Mouse (Mus musculus): ENCODE measurements around the gene Scp2. TPM values are rescaled to one million over a fixed set of nuclear protein-coding genes. Genes with fewer than 3 reads are reported as not detected.

Scp2 gene
- polyA plus RNA-seq, 2 experiments, result 112 to 199 TPM

GRCm38 (mm10) chr4:107995011-107995410 lies 149.8 kb downstream of the Scp2 start:
- no peak overlapping the region for H3K4me3 ChIP-seq (replicated peaks; ENCODE audit: low read length)
- no peak overlapping the region for H3K27ac ChIP-seq (replicated peaks; ENCODE audit: low read depth, low read length)
- H3K27me3 ChIP-seq (ENCODE audit: control insufficient read depth, insufficient read depth, low read length), result no peaks in the 10 kb centered on the region
- 0 out of 2 replicates have a peak, but pooled peaks cover 5% of the 10 kb centered on the region for H3K4me1 ChIP-seq (ENCODE audit: control insufficient read depth, insufficient read depth, low read length)
- no peaks in the 10 kb centered on the region for H3K9me3 ChIP-seq (ENCODE audit: control insufficient read depth, low read length)
- no peaks in the 10 kb centered on the region for H3K36me3 ChIP-seq (ENCODE audit: control insufficient read depth, insufficient read depth, low read length)
- no peak overlapping the region for H3K9ac ChIP-seq (ENCODE audit: low read depth, low read length, severe bottlenecking)
- DNase-seq (ENCODE audit: low spot score), result no peak
- H3K4me2 ChIP-seq (replicated peaks; ENCODE audit: low read depth, low read length, severe bottlenecking), result no peak overlapping the region
- ATAC-seq (ENCODE audit: low FRiP score, low read depth), result no peak
- TF ChIP-seq POLR2A (IDR thresholded peaks at IDR 0.05; ENCODE audit: borderline replicate concordance, extremely low read depth, insufficient read depth, insufficient read length), result no peak
- 90% methylated on average over 6 of the region's 6 CpGs for WGBS

Small RNA genes lying within 50 kb of the gene (microRNA-seq; reads per million reads assigned to microRNA genes)
- not detected for gene Mir6397

Other genes starting within 250 kb of the Scp2 start
- 25.4 and 29.2 TPM in 2 replicates for gene Cpt2, start 221.4 kb downstream of the Scp2 start, polyA plus RNA-seq (2012; rRNA removed)
- 27.5 and 32.7 TPM in 2 replicates for gene Cpt2, start 221.4 kb downstream of the Scp2 start, polyA plus RNA-seq (2014; fragmentation: Nextera tagmentation; extraction: Ambion mirVana)
- gene Slc1a7, start 176.7 kb downstream of the Scp2 start, polyA plus RNA-seq (2012; rRNA removed), result 0.16 and 0.29 TPM in 2 replicates
- gene Slc1a7, start 176.7 kb downstream of the Scp2 start, polyA plus RNA-seq (2014; fragmentation: Nextera tagmentation; extraction: Ambion mirVana), result 0.07 TPM in 1 of 2 replicates, not detected in the other
- gene Podn, start 48.6 kb downstream of the Scp2 start, polyA plus RNA-seq (2012; rRNA removed), result 23.0 and 27.9 TPM in 2 replicates
- 3.5 and 4.4 TPM in 2 replicates for gene Podn, start 48.6 kb downstream of the Scp2 start, polyA plus RNA-seq (2014; fragmentation: Nextera tagmentation; extraction: Ambion mirVana)
- gene Echdc2, start 20.4 kb upstream of the Scp2 start, polyA plus RNA-seq (2012; rRNA removed), result 85.4 and 96.4 TPM in 2 replicates
- 56.5 and 59.6 TPM in 2 replicates for gene Echdc2, start 20.4 kb upstream of the Scp2 start, polyA plus RNA-seq (2014; fragmentation: Nextera tagmentation; extraction: Ambion mirVana)
- 0.09 and 0.13 TPM in 2 replicates for gene Zyg11a, start 73.0 kb upstream of the Scp2 start, polyA plus RNA-seq (2012; rRNA removed)
- 0.11 TPM in 1 of 2 replicates, not detected in the other for gene Zyg11a, start 73.0 kb upstream of the Scp2 start, polyA plus RNA-seq (2014; fragmentation: Nextera tagmentation; extraction: Ambion mirVana)
- 14.6 and 14.9 TPM in 2 replicates for gene Zyg11b, start 156.1 kb upstream of the Scp2 start, polyA plus RNA-seq (2012; rRNA removed)
- 14.7 and 15.4 TPM in 2 replicates for gene Zyg11b, start 156.1 kb upstream of the Scp2 start, polyA plus RNA-seq (2014; fragmentation: Nextera tagmentation; extraction: Ambion mirVana)
- 12.2 and 17.1 TPM in 2 replicates for gene Coa7, start 183.1 kb upstream of the Scp2 start, polyA plus RNA-seq (2012; rRNA removed)
- 39.0 and 44.4 TPM in 2 replicates for gene Coa7, start 183.1 kb upstream of the Scp2 start, polyA plus RNA-seq (2014; fragmentation: Nextera tagmentation; extraction: Ambion mirVana)
- gene Shisal2a, start 238.4 kb upstream of the Scp2 start, polyA plus RNA-seq (2012; rRNA removed), result 5.7 and 8.8 TPM in 2 replicates
- gene Shisal2a, start 238.4 kb upstream of the Scp2 start, polyA plus RNA-seq (2014; fragmentation: Nextera tagmentation; extraction: Ambion mirVana), result 4.2 and 5.4 TPM in 2 replicates